Mouse (Mus musculus): ENCODE measurements around the gene Hfe2.

GRCm38 (mm10) chr3:96568605-96569004 is 43.6 kb downstream of the Hfe2 start:
- TF ChIP-seq CTCF (IDR thresholded peaks at IDR 0.05) (no peak), POLR2A (IDR thresholded peaks at IDR 0.05; ENCODE audit: insufficient read depth, low read depth, low read length) (no peak)
